Mouse (Mus musculus): ENCODE measurements around the gene Obscn. TPM values are rescaled to one million over a fixed set of nuclear protein-coding genes. Genes with fewer than 3 reads are reported as not detected.
A peak's percentile ranks its signal among the peaks of the same experiment; 100 is the strongest.
"Not testable (repeated sequence)": the region's sequence is repeated elsewhere in the genome, so short reads cannot be mapped to it uniquely, and the experiment has no call there.

Gene Obscn
- polyA plus RNA-seq, 1 experiment from 2014 or later: 39.2 TPM

DNA sequence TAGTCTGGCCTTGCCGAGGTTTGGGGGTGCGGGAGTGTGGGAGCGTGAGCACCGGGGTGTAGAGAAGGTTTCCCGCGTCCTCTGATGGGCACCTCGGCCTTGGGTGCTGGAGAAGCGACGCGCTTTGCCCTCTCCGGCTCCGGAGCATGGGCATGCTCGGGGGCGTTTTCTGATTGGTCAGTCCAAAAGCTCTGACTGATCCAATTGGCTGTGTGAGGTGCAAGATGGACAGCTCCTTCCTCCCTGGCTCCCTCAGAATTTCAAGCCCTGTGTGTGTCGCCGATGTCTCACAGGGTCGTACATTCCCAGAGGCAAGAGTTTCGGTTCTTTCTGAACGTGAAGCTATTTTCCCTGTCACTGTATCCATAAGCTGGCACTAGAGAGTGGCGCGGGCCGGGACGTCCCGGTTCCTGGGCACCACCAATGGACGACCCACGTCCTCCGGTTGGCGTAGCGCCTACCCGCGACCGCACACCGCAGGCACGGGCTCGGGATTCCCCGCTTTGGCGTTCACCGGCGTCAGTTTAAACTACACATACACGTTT is 176.2 kb downstream of the Obscn start:
- peaks cover 6% of the 10 kb centered on the region for H3K9me3 ChIP-seq (replicated peaks)
- peak; percentile 83 for ATAC-seq (ENCODE audit: insufficient number of reproducible peaks, low FRiP score)
- peaks cover 33% of the 10 kb centered on the region for H3K27me3 ChIP-seq (replicated peaks)
- peak overlapping the region; percentile 85 for H3K4me2 ChIP-seq
- peak overlapping the region; percentile 70 for H3K9ac ChIP-seq
- H3K4me3 ChIP-seq: peak overlapping the region; percentile 62
- peaks cover 40% of the 10 kb centered on the region for H3K4me1 ChIP-seq (replicated peaks)
- H3K36me3 ChIP-seq: peaks cover 20% of the 10 kb centered on the region
- under 1% methylated on average over 40 of the region's 40 CpGs for WGBS
- no peak overlapping the region for H3K27ac ChIP-seq (ENCODE audit: poor library complexity, severe bottlenecking)

- peak overlapping the region; percentile 62 for H3K4me3 ChIP-seq
- H3K36me3 ChIP-seq: peaks cover 20% of the 10 kb centered on the region
- H3K27ac ChIP-seq (ENCODE audit: poor library complexity, severe bottlenecking): no peak overlapping the region
- H3K27me3 ChIP-seq (replicated peaks): peaks cover 29% of the 10 kb centered on the region
- H3K4me1 ChIP-seq (replicated peaks): peaks cover 36% of the 10 kb centered on the region
- H3K9me3 ChIP-seq (replicated peaks): peaks cover 6% of the 10 kb centered on the region
- no peak for ATAC-seq (ENCODE audit: insufficient number of reproducible peaks, low FRiP score)
- H3K4me2 ChIP-seq: peak overlapping the region; percentile 85
- H3K9ac ChIP-seq: 0 out of 2 replicates have a peak overlapping the region, but pooled peaks have one; percentile 70
- WGBS: 38% methylated on average over 15 of the region's 15 CpGs
Measured at GRCm38 (mm10) chr11:58959186-58959825, 176.9 kb downstream of the Obscn start.

DNA sequence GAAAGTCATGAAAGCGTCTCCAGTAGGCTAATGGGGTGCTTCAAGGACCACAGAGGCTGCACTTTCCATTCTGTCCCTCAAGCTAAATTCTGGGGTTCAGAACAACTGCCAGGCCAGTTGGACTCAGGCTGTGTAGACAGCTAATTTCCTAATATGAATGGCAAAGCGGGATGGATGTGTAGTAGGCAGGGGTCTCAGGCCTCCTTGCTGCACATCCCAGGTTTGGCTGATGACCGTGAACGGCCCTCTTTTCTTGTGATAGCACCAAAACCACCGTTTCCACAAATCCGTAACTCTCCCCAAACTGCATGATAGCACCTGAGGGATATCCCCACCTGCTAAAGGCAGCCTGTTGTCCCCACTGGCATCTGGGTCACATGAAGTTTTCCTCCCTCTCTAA is 177.7 kb downstream of the Obscn start:
- peaks cover 20% of the 10 kb centered on the region for H3K36me3 ChIP-seq
- WGBS: 83% methylated on average over 6 of the region's 6 CpGs
- no peak for ATAC-seq (ENCODE audit: insufficient number of reproducible peaks, low FRiP score)
- H3K27me3 ChIP-seq (replicated peaks): peaks cover 21% of the 10 kb centered on the region
- no peak overlapping the region for H3K9ac ChIP-seq
- H3K4me2 ChIP-seq: no peak overlapping the region
- H3K9me3 ChIP-seq (replicated peaks): peaks cover 6% of the 10 kb centered on the region
- no peak overlapping the region for H3K27ac ChIP-seq (ENCODE audit: poor library complexity, severe bottlenecking)
- peaks cover 35% of the 10 kb centered on the region for H3K4me1 ChIP-seq (replicated peaks)
- no peak overlapping the region for H3K4me3 ChIP-seq

DNA sequence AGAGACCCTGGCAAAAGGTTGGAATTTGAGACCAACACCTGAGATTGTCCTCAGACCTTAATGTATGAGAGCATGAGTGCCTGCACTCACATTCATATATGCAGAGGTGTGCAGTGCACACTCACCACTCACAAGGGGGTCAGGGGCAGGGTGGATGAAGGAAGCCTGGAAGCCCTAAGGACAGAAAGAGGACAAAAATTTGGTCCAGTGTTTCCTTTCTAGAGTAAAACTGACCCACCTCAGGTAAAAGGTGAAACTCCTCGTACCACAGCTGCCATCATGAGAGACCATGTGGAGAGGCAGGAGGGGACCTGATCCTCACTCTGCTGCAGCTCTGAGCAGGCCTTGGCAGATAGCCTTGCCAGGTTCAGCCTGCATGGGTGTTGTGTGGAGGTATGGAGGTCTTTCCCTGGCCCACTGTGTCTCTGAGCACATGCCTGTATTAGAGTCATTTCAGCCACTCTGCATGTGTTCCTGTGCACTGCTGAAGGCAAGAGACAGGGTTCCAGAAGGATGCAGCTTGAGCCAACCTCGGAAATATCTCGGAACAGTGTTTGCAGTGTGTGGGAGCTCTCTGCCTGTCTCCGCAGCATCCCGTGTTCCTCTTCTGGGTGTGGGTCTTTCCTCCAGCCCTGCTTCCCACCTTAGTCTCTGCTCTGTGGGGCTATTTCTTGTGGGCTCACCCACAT is 178.8 kb downstream of the Obscn start:
- Histone ChIP-seq H3K4me1 (replicated peaks) (peaks cover 39% of the 10 kb centered on the region), H3K4me3 (peak overlapping the region; percentile 93), H3K27me3 (replicated peaks) (peaks cover 11% of the 10 kb centered on the region), H3K36me3 (peaks cover 20% of the 10 kb centered on the region), H3K27ac (ENCODE audit: poor library complexity, severe bottlenecking) (no peak overlapping the region), H3K9me3 (replicated peaks) (peaks cover 6% of the 10 kb centered on the region), H3K4me2 (peak overlapping the region; percentile 95), H3K9ac (peak overlapping the region; percentile 97)
- no peak for ATAC-seq (ENCODE audit: insufficient number of reproducible peaks, low FRiP score)
- WGBS: 90% methylated on average over 5 of the region's 5 CpGs

DNA sequence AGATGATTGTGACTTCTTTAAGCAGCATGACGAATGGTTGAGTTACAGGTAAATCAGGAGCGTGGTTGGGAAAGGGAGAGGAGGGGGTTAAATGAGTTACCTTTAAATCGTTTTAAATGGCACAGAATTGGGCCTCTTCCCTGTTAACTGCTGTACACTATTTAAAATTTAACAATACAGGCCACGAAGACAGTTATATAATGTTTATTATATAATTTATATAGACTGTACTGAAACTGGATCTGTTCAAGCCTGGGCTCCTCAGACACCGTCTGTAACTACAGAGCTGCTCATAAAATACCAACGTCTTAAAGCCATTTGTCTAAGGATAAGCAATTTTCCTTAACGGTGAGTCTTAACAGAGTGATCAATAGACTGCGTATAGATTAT is 180.3 kb downstream of the Obscn start:
- Histone ChIP-seq H3K4me3 (peak overlapping the region; percentile 93), H3K9me3 (replicated peaks) (no peaks in the 10 kb centered on the region), H3K27me3 (replicated peaks) (peaks cover 8% of the 10 kb centered on the region), H3K27ac (ENCODE audit: poor library complexity, severe bottlenecking) (peak overlapping the region; percentile 98; the same call in 1 of the 2 replicates), H3K4me1 (replicated peaks) (peaks cover 39% of the 10 kb centered on the region), H3K4me2 (peak overlapping the region; percentile 95), H3K9ac (peak overlapping the region; percentile 97), H3K36me3 (peaks cover 20% of the 10 kb centered on the region)
- no peak for ATAC-seq (ENCODE audit: insufficient number of reproducible peaks, low FRiP score)
- 46% methylated on average over 8 of the region's 8 CpGs for whole genome bisulfite sequencing

DNA sequence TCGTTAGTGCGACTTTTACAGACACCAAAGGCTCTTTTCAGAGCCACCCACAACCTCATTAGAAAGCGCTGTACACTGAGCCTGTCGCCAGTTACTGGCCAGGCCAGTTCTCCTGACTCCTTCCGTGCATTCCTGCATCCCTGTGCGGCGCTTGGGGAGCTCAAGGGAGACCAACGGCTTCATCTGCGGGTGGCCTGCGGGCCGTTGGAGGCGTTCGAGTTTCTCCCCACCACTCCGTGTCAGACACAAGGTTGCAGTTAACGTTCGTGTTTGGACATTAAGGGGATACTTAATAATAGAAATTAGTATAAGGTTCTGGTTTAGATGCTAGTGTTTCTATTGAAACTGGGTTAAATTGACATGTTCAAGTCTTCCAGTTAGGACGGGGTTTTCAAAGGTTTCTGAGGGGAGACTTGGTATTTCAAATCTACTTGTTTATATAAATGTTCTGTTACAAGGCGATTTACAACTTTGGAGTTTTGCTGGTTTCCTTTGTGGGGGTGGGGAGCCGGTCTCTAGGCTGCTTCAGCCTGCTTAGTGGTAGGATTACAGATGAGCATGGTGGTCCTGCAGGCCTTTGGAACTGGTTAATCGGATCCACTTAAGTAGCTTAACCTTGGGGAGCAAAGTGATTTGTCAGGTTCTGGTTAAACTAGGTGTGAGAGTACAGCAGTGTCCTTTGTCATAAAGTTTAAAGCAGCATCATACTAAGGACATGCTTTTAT is 180.9 kb downstream of the Obscn start:
- Histone ChIP-seq H3K27ac (ENCODE audit: poor library complexity, severe bottlenecking) (peak overlapping the region; percentile 98), H3K9me3 (replicated peaks) (no peaks in the 10 kb centered on the region), H3K4me1 (replicated peaks) (peaks cover 39% of the 10 kb centered on the region), H3K36me3 (peaks cover 20% of the 10 kb centered on the region), H3K4me3 (peak overlapping the region; percentile 93), H3K27me3 (replicated peaks) (peaks cover 12% of the 10 kb centered on the region), H3K9ac (peak overlapping the region; percentile 97), H3K4me2 (peak overlapping the region; percentile 95)
- WGBS: under 1% methylated on average over 20 of the region's 20 CpGs
- ATAC-seq (ENCODE audit: insufficient number of reproducible peaks, low FRiP score): no peak; the same call in 1 of the 2 replicates

- H3K27ac ChIP-seq (ENCODE audit: poor library complexity, severe bottlenecking): peak within 1 kb of the TSS; percentile 98
- H3K4me1 ChIP-seq (replicated peaks): peaks cover 36% of the 10 kb centered on the region
- peak within 1 kb of the TSS; percentile 95 for H3K4me2 ChIP-seq
- no peaks in the 10 kb centered on the region for H3K9me3 ChIP-seq (replicated peaks)
- WGBS: under 1% methylated on average over 49 of the region's 49 CpGs
- peak within 1 kb of the TSS; percentile 93 for H3K4me3 ChIP-seq
- peak within 1 kb of the TSS; percentile 97 for H3K9ac ChIP-seq
- H3K36me3 ChIP-seq: peaks cover 20% of the 10 kb centered on the region
- ATAC-seq (ENCODE audit: insufficient number of reproducible peaks, low FRiP score): peak; percentile 94
- H3K27me3 ChIP-seq (replicated peaks): peaks cover 16% of the 10 kb centered on the region
Measured at GRCm38 (mm10) chr11:58954420-58955142, 181.6 kb downstream of the Obscn start, which contains the start of the genes Hist3h2a and Trim17. TSS of gene Hist3h2a (plus strand) at chr11:58954685. TSS of gene Trim17 (plus strand) at chr11:58954685.

DNA sequence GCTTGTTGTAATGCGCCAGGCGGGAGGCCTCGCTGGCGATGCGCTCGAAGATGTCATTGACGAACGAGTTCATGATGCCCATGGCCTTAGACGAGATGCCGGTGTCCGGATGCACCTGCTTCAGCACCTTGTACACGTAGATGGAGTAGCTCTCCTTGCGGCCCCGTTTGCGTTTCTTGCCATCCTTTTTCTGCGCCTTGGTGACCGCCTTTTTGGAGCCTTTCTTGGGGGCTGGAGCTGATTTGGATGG is 182.1 kb downstream of the Obscn start:
- H3K36me3 ChIP-seq: peaks cover 20% of the 10 kb centered on the region
- H3K9ac ChIP-seq: peak overlapping the region; percentile 90
- not testable (repeated sequence) for ATAC-seq (ENCODE audit: insufficient number of reproducible peaks, low FRiP score); H3K9me3 ChIP-seq (replicated peaks)
- peaks cover 16% of the 10 kb centered on the region for H3K27me3 ChIP-seq (replicated peaks)
- peak overlapping the region; percentile 88 for H3K27ac ChIP-seq (ENCODE audit: poor library complexity, severe bottlenecking)
- H3K4me2 ChIP-seq: peak overlapping the region; percentile 95
- WGBS: under 1% methylated on average over 17 of the region's 17 CpGs
- peak overlapping the region; percentile 93 for H3K4me3 ChIP-seq
- H3K4me1 ChIP-seq (replicated peaks): peaks cover 35% of the 10 kb centered on the region

DNA sequence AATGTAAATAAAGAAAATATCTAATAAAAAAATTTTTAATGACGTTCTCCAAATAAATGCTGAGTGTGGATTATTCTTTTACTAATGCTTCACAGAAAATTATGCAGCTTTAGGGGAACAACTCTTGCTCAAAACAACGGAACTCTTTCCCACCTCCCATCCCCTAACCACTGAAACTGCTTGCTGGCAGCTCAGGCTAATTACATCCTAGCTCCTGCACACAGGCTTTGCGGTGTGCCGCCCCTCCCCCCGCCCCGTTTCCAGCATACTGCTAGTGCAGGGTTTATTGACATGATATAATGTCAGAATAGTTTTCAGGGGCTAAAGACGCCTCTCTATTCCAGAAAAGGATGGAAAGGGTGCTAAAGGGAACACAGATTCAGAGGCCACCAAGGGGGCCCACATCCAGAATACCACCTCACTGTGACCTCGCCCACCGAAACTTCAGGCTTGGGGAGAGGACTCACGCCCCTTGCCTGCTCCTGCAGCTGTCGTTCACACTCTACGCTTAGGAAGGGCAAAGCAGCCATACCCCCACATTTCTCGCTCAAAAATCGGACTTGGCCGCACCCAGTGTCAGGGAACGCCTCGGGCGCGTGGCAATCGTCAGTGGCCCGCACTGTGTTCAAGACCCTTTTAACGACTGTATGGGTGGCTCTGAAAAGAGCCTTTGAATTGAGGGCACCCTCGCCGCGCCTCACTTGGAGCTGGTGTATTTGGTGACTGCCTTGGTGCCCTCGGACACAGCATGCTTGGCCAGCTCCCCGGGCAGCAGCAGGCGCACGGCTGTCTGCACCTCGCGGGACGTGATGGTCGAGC is 182.6 kb downstream of the Obscn start:
- Histone ChIP-seq H3K4me1 (replicated peaks) (peaks cover 33% of the 10 kb centered on the region), H3K4me3 (peak overlapping the region; percentile 93), H3K9ac (peak overlapping the region; percentile 90), H3K27ac (ENCODE audit: poor library complexity, severe bottlenecking) (peak overlapping the region; percentile 88), H3K4me2 (peak overlapping the region; percentile 95), H3K36me3 (peaks cover 19% of the 10 kb centered on the region), H3K9me3 (replicated peaks) (no peaks in the 10 kb centered on the region), H3K27me3 (replicated peaks) (peaks cover 16% of the 10 kb centered on the region)
- 1% methylated on average over 33 of the region's 33 CpGs for WGBS
- ATAC-seq (ENCODE audit: insufficient number of reproducible peaks, low FRiP score): 0 out of 2 replicates have a peak, but pooled peaks have one; percentile 40

- no peaks in the 10 kb centered on the region for H3K9me3 ChIP-seq (replicated peaks)
- ATAC-seq (ENCODE audit: insufficient number of reproducible peaks, low FRiP score): no peak
- no peak overlapping the region for H3K27ac ChIP-seq (ENCODE audit: poor library complexity, severe bottlenecking)
- peaks cover 23% of the 10 kb centered on the region for H3K4me1 ChIP-seq (replicated peaks)
- WGBS: 79% methylated on average over 5 of the region's 5 CpGs
- H3K9ac ChIP-seq: no peak overlapping the region
- peaks cover 22% of the 10 kb centered on the region for H3K27me3 ChIP-seq (replicated peaks)
- H3K4me3 ChIP-seq: no peak overlapping the region
- H3K36me3 ChIP-seq: no peaks in the 10 kb centered on the region
- no peak overlapping the region for H3K4me2 ChIP-seq
Measured at GRCm38 (mm10) chr11:58951210-58951609, 185.0 kb downstream of the Obscn start.

All from heart, embryonic 12.5 days (tissue).